Mouse (Mus musculus): ENCODE data around the gene Nek6. TPM values are rescaled to one million over a fixed set of nuclear protein-coding genes. Genes with fewer than 3 reads are reported as not detected.

The Nek6 gene
- polyA plus RNA-seq, 2 experiments, result 77.2 to 123 TPM

- WGBS, result 40% methylated on average over 1 of the region's 1 CpGs
- Histone ChIP-seq H3K9me3 (ENCODE audit: control insufficient read depth, low read length) (no peaks in the 10 kb centered on the region), H3K27me3 (ENCODE audit: control insufficient read depth, insufficient read depth, low read length) (no peaks in the 10 kb centered on the region), H3K4me3 (replicated peaks; ENCODE audit: low read length) (no peak overlapping the region), H3K36me3 (ENCODE audit: control insufficient read depth, insufficient read depth, low read length) (peaks cover 90% of the 10 kb centered on the region), H3K9ac (ENCODE audit: low read depth, low read length, severe bottlenecking) (no peak overlapping the region), H3K4me1 (ENCODE audit: control insufficient read depth, insufficient read depth, low read length) (no peaks in the 10 kb centered on the region), H3K27ac (replicated peaks; ENCODE audit: low read depth, low read length) (no peak overlapping the region), H3K4me2 (replicated peaks; ENCODE audit: low read depth, low read length, severe bottlenecking) (no peak overlapping the region)
- ATAC-seq (ENCODE audit: low FRiP score, low read depth) (no peak), DNase-seq (ENCODE audit: low spot score) (no peak)
- no peak for TF ChIP-seq POLR2A (IDR thresholded peaks at IDR 0.05; ENCODE audit: borderline replicate concordance, extremely low read depth, insufficient read depth, insufficient read length)
Measured at GRCm38 (mm10) chr2:38579528-38579927, 68.1 kb downstream of the Nek6 start.

GRCm38 (mm10) chr2:38583982-38584381, 72.5 kb downstream of the Nek6 start:
- Histone ChIP-seq H3K4me2 (replicated peaks; ENCODE audit: low read depth, low read length, severe bottlenecking) (no peak overlapping the region), H3K36me3 (ENCODE audit: control insufficient read depth, insufficient read depth, low read length) (peaks cover 88% of the 10 kb centered on the region), H3K4me1 (ENCODE audit: control insufficient read depth, insufficient read depth, low read length) (no peaks in the 10 kb centered on the region), H3K4me3 (replicated peaks; ENCODE audit: low read length) (no peak overlapping the region), H3K9ac (ENCODE audit: low read depth, low read length, severe bottlenecking) (no peak overlapping the region), H3K9me3 (ENCODE audit: control insufficient read depth, low read length) (no peaks in the 10 kb centered on the region), H3K27ac (replicated peaks; ENCODE audit: low read depth, low read length) (no peak overlapping the region), H3K27me3 (ENCODE audit: control insufficient read depth, insufficient read depth, low read length) (no peaks in the 10 kb centered on the region)
- ATAC-seq (ENCODE audit: low FRiP score, low read depth) (no peak), DNase-seq (ENCODE audit: low spot score) (no peak)
- TF ChIP-seq POLR2A (IDR thresholded peaks at IDR 0.05; ENCODE audit: borderline replicate concordance, extremely low read depth, insufficient read depth, insufficient read length), result no peak
- 85% methylated on average over 2 of the region's 2 CpGs for WGBS

- ATAC-seq (ENCODE audit: low FRiP score, low read depth) (no peak), DNase-seq (ENCODE audit: low spot score) (no peak)
- Histone ChIP-seq H3K27ac (replicated peaks; ENCODE audit: low read depth, low read length) (no peak overlapping the region), H3K4me2 (replicated peaks; ENCODE audit: low read depth, low read length, severe bottlenecking) (no peak overlapping the region), H3K4me3 (replicated peaks; ENCODE audit: low read length) (no peak overlapping the region), H3K27me3 (ENCODE audit: control insufficient read depth, insufficient read depth, low read length) (no peaks in the 10 kb centered on the region), H3K9me3 (ENCODE audit: control insufficient read depth, low read length) (no peaks in the 10 kb centered on the region), H3K36me3 (ENCODE audit: control insufficient read depth, insufficient read depth, low read length) (peaks cover 88% of the 10 kb centered on the region), H3K9ac (ENCODE audit: low read depth, low read length, severe bottlenecking) (no peak overlapping the region), H3K4me1 (ENCODE audit: control insufficient read depth, insufficient read depth, low read length) (no peaks in the 10 kb centered on the region)
- no peak for TF ChIP-seq POLR2A (IDR thresholded peaks at IDR 0.05; ENCODE audit: borderline replicate concordance, extremely low read depth, insufficient read depth, insufficient read length)
- 40% methylated on average over 13 of the region's 13 CpGs for WGBS
Measured at GRCm38 (mm10) chr2:38584514-38585378, 73.3 kb downstream of the Nek6 start.

GRCm38 (mm10) chr2:38585379-38585736, 73.9 kb downstream of the Nek6 start:
- WGBS, result 43% methylated on average over 5 of the region's 5 CpGs
- H3K4me2 ChIP-seq (replicated peaks; ENCODE audit: low read depth, low read length, severe bottlenecking), result no peak overlapping the region
- no peak overlapping the region for H3K27ac ChIP-seq (replicated peaks; ENCODE audit: low read depth, low read length)
- no peak overlapping the region for H3K9ac ChIP-seq (ENCODE audit: low read depth, low read length, severe bottlenecking)
- H3K4me1 ChIP-seq (ENCODE audit: control insufficient read depth, insufficient read depth, low read length), result no peaks in the 10 kb centered on the region
- ATAC-seq (ENCODE audit: low FRiP score, low read depth) (no peak), DNase-seq (ENCODE audit: low spot score) (no peak)
- TF ChIP-seq POLR2A (IDR thresholded peaks at IDR 0.05; ENCODE audit: borderline replicate concordance, extremely low read depth, insufficient read depth, insufficient read length), result no peak
- no peaks in the 10 kb centered on the region for H3K9me3 ChIP-seq (ENCODE audit: control insufficient read depth, low read length)
- H3K4me3 ChIP-seq (replicated peaks; ENCODE audit: low read length), result no peak overlapping the region
- H3K36me3 ChIP-seq (ENCODE audit: control insufficient read depth, insufficient read depth, low read length), result peaks cover 88% of the 10 kb centered on the region
- no peaks in the 10 kb centered on the region for H3K27me3 ChIP-seq (ENCODE audit: control insufficient read depth, insufficient read depth, low read length)

- TF ChIP-seq POLR2A (IDR thresholded peaks at IDR 0.05; ENCODE audit: borderline replicate concordance, extremely low read depth, insufficient read depth, insufficient read length), result no peak
- Histone ChIP-seq H3K27me3 (ENCODE audit: control insufficient read depth, insufficient read depth, low read length) (no peaks in the 10 kb centered on the region), H3K36me3 (ENCODE audit: control insufficient read depth, insufficient read depth, low read length) (peaks cover 86% of the 10 kb centered on the region), H3K4me1 (ENCODE audit: control insufficient read depth, insufficient read depth, low read length) (no peaks in the 10 kb centered on the region), H3K4me2 (replicated peaks; ENCODE audit: low read depth, low read length, severe bottlenecking) (no peak overlapping the region), H3K9me3 (ENCODE audit: control insufficient read depth, low read length) (no peaks in the 10 kb centered on the region), H3K9ac (ENCODE audit: low read depth, low read length, severe bottlenecking) (no peak overlapping the region), H3K4me3 (replicated peaks; ENCODE audit: low read length) (no peak overlapping the region), H3K27ac (replicated peaks; ENCODE audit: low read depth, low read length) (no peak overlapping the region)
- WGBS, result 76% methylated on average over 6 of the region's 6 CpGs
- no peak for DNase-seq (ENCODE audit: low spot score)
- ATAC-seq (ENCODE audit: low FRiP score, low read depth), result no peak
Measured at GRCm38 (mm10) chr2:38586733-38587132, 75.3 kb downstream of the Nek6 start.
